Mouse (Mus musculus) embryo, embryonic 11 days (tissue): ENCODE results near the gene Aff3.

Experiments
- DNase-seq: peaks from one replicate; pipeline ENCODE4 v3.0.0-alpha.2; 2015

Gene Aff3

GRCm38 (mm10) chr1:38308705-38308996, 356.1 kb downstream of the Aff3 start:
- DNase-seq: no peak

DNA sequence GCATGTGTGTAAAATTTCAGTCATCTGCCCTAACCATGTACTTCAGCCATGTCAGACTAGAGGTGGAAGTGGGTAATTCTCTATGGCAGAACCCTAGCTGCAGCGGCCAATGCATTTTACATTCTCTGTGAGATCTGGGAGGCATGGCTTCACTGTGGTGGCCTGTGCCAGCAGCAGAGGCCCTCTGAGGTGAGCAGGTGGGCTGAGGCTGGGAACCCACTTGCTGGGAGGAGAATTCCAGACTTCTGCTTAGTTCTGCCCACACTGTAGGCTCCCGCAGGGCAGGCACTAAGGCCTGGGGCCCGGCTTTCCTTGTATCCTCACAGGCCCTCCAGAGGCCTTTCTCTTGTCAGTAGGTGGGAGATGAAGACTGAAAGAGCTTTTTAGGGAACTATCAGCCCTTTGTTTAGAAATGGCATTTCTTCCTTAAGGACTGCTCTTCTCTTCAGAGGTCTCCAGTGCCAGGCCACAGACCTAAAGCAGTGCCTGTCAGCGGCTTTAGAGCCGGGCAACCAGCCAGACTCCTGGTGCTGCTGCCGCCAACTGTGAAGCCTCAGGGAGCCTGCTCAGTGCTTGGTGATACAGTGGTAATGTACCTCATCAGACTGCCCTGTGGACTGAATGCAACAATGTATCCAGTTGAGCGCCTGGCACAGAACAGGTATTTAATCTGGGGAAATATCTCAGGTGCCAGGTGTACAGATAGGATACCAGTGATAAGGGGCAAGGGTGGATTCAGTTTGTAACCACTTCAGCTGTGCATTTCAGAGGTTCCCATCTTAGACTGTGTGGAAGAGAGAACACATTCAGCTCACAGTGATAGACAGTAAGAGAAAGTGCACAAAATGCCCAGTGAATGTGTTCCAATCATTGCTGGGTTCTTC, 356.7 kb downstream of the Aff3 start:
- DNase-seq: no peak

DNA sequence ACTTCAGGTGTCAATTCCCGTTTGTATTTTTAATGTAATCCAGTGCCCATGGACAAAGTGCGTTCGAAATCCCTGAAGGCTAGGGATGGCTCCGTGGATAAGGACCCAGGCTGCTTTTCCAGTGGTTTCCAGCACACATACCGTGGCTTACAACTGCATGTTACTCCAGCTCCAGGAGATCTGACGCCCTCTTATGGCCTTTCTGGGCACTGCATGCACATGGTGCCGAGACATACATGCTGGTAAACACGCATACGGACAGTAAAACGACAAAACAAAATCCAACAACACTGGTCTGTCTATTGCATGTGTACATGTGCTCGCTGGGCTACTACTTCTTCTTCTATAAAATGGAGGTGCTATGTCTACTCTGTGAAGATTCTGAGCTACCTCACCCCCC, 357.5 kb downstream of the Aff3 start:
- DNase-seq: no peak

DNA sequence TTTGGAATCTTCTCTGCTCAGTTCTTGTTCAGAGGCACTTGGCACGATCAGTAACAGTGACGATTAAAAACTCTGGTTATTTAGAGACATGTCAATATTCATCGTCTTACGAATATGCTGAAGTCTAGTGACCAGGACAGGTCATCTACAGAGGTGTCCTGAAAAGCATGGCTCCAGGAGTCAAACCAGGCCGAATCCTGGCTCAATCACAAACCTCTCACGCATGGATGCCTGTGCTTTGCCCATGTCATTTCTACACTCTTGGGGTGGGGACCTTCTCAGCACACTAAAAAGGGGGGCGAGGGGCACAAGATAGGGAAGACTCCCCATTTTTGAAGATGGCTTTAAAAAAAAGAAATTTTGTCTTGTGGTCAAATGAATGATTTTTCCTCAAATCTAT, 358.6 kb downstream of the Aff3 start:
- DNase-seq: no peak

- DNase-seq: no peak
Measured at GRCm38 (mm10) chr1:38304376-38304775, 360.4 kb downstream of the Aff3 start.

- DNase-seq: no peak
Measured at GRCm38 (mm10) chr1:38298291-38298690, 366.5 kb downstream of the Aff3 start.

DNA sequence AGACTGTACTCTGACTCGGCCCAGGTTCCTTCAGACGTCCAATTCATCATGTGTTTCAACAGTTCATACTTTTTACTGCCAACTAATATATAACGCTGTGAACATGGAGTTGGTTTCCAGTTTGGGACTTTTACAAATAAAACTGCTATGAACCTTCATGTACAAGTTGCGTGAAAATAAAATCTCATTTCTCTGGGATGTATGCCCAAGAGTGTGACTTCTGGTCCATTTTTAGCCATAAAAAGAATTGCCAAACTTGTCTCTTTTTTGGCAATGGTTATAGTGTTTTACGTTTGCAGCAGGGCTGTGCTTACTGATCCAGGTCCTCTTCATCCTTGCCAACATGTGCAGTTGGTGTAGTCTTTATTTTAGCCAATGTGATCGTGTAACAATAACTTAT, 369.8 kb downstream of the Aff3 start:
- no peak for DNase-seq

DNA sequence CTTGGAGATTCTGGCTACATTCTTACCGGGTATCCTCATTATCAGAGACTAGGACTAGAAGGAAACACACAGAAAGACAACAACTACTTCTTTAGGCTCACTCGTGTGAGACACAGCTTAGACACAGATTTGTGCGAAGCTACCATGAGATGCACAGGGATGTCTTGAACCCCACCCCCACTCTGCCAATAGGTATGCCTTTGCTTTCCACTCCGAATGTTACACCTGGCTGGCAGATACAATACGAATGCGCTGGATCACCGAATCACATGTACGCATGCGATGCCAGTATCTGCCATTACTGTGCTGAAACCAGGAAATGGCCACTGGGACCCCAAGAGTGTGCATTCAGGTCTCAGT, 370.4 kb downstream of the Aff3 start:
- no peak for DNase-seq

GRCm38 (mm10) chr1:38293671-38294335, 371.0 kb downstream of the Aff3 start:
- no peak for DNase-seq

GRCm38 (mm10) chr1:38292851-38293250, 371.9 kb downstream of the Aff3 start:
- DNase-seq: peak; percentile 13

DNA sequence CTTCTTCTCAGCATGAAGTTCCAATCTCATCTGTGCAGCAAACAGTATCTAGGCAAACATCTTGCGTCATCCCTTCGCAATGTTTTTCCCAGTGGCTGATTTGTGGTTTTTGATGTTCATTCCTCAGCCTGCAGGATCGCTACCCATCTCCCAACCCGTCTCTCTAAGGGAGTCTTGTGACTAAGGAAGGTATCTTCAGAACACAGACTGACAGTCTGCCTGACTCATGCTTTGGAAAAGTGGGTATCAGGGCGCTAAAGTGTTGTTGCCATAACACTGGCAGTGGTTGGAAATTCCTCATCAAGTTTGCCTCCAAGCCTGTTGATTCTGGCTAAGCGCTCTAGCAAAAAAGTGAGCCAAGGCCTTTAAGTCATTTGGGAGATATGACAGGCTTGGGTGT, 372.8 kb downstream of the Aff3 start:
- no peak for DNase-seq

DNA sequence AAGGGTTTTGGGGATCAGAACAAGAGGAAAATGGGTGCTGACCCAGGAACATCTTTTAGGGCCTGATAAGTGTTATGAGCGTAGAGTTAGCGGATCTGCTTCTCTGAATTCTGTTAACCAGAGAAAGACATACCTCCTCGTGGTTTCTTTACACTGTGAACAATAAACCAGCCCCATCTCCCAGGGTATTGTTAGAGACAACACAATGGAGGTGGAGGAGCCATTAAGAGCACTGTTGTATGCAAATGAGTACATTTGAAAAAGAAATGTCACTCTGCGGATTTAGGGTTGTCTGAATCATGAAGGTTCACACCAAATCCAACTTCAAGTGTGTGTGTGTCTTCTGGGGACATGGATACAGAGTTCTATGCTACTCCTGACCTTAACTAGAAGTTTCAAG, 373.3 kb downstream of the Aff3 start:
- no peak for DNase-seq

DNA sequence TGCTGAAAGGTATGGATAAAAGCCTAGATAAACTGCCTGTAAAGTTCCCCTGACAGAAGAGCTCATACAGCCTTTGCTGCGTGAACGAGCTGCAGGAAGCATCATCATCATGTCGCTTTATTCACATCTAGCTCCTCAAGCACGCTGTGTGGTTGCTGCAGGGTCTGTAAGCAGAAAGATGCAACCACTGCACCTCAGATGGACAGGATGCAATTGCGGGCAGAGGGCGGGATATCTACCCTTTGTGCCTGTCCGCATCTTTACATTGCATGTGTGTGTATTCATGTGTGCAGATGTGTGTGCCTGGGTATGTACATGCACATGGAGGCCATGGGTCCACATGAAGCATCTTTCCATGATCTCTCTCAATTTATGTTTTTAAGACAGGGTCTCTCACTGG, 373.9 kb downstream of the Aff3 start:
- DNase-seq: no peak

DNA sequence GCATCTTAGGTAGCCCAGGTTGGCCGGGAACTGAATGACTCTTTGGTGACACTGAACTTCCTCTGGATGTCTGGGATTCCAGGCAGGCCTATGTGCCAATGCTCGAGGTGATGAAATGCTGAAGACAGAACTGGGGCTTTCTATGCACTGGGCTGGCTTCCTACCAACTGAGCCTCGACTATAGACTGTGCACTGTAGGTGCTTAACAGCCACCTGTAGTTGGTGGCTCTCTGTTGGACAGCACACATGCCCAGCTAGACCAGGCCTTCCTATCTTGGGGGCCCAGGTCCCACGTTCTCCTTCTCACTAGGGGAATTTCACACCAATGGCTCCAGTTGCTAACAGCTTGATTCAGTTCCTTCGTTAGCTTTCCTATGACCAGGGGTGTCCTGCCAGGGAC, 374.9 kb downstream of the Aff3 start:
- no peak for DNase-seq

DNA sequence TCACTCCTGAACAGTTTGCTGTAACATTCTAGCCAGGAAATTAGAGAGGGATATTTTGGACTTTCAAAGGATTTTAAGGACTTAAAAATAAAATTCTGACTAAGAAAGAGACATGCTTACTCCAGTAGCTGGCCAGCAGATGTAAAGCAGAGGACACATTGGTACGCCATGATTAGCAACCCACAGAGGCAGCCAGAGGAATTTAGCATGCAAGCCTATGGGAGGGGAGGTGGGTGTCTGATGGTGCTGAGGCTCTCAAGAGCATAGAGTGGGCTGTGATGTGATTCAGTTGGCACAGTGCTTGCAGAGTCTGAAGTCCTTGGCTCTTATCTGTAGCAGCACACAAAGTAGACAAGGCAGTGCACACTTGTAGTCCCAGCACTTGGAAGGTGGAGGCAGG, 376.0 kb downstream of the Aff3 start:
- DNase-seq: no peak

- no peak for DNase-seq
Measured at GRCm38 (mm10) chr1:38286551-38286950, 378.2 kb downstream of the Aff3 start.

DNA sequence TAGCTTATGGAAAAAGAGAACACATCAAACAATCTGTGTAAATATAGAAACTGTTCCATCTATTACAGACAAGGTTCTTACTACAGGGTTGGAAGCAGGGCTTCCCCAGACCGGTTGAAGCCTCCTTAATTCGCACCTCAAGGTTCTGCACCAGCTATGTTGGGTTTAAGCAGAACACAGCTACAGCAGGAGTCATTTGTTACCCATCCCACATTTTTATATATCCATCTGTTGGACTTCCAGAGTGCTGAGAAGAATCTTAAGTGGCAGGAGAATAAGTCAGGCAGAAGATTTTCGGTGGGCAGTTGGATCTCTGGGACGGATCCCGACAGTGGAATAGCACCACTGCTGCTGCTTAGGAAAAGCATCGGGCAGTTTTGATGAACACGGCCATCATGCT, 384.2 kb downstream of the Aff3 start:
- DNase-seq: no peak

DNA sequence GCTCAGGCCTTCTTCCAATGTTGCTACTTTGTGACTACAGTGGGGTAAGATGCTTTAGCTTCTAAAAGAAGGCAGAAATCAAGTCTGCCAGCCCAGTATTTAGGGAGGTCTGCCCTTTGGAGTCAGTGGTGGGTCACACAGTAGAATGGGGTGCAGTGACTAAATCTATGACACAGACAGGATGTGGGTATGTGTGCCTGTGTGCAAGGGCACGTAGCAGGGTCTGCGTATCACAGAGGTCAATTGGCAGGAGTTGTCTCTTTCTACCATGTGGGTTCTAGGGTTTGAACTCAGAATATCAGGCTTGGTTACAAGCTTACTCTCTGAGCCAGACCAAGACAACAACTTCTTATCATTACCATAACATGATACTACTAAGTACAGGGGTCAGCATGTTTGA, 393.4 kb downstream of the Aff3 start:
- DNase-seq: no peak

- peak; percentile 21 for DNase-seq
Measured at GRCm38 (mm10) chr1:38268246-38269042, 396.3 kb downstream of the Aff3 start.

GRCm38 (mm10) chr1:38263251-38263650, 401.5 kb downstream of the Aff3 start:
- no peak for DNase-seq

- peak; percentile 54 for DNase-seq
Measured at GRCm38 (mm10) chr1:38262362-38263154, 402.2 kb downstream of the Aff3 start.

GRCm38 (mm10) chr1:38261076-38261475, 403.7 kb downstream of the Aff3 start:
- no peak for DNase-seq
